Mouse (Mus musculus): ENCODE data around the gene Fam104a.
A peak's percentile ranks its signal among the peaks of the same experiment; 100 is the strongest.

The Fam104a gene

GRCm38 (mm10) chr11:113631302-113631701 lies 52.7 kb downstream of the Fam104a start:
- DNase-seq (ENCODE audit: low spot score) = no peak

DNA sequence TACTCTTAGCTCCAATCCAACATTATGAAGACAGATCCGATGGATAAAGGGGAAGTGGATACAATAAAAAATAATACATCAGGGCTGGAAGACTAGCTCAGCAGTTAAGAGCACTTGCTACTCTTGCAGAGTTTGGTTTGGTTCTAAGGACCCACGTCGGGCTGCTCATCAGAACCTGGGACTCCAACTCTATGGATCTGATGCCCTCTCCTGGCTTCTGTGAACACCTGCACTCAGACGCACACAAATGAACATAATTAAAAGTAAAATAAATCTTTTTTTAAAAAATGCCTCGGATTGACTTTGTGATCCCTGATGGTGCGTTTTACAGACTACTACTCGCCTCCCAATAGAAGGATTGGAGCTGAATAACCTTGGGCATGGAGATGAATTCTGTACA lies 53.3 kb downstream of the Fam104a start:
- DNase-seq (ENCODE audit: low spot score) = no peak

DNA sequence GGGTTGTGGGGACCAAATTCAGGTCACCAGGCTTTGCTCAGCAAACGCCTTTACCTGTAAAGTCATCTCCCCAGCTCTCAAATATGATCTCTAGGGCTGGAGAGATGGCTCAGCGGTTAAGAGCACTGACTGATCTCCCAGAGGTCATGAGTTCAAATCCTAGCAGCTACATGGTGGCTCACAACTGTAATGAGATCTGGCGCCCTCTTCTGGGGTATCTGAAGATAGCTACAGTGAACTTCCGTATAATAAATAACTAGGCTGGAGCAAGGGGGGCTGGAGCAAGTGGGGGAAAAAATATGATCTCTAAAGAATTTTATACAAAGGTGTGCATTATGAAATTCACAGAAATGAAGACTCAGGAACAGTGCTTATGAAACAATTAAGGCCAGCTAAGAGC lies 56.2 kb downstream of the Fam104a start:
- DNase-seq (ENCODE audit: low spot score) = peak; percentile 36

- DNase-seq (ENCODE audit: low spot score) = no peak
Observed at GRCm38 (mm10) chr11:113625437-113625836, 58.5 kb downstream of the Fam104a start.

GRCm38 (mm10) chr11:113622028-113622427 lies 61.9 kb downstream of the Fam104a start:
- DNase-seq (ENCODE audit: low spot score) = no peak

DNA sequence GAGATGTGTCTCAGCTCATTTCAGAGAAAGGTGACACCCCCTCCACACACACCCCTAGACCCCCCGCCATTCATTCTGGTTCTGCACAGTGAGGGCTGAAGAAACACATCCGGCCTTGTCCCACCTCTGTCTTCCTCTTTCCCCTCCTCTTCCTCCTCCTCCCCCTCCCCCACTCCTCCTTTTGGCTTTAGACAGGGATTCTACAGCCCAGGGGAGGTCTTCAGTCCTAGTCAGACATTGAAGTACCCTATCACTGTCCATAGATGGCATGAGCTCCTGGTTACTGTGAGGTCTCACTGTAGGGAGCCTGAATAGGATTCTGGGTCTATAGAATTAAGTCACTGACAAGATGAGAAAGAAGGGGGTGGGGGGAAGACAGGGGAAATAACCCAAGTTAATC lies 63.0 kb downstream of the Fam104a start:
- no peak for DNase-seq (ENCODE audit: low spot score)

DNA sequence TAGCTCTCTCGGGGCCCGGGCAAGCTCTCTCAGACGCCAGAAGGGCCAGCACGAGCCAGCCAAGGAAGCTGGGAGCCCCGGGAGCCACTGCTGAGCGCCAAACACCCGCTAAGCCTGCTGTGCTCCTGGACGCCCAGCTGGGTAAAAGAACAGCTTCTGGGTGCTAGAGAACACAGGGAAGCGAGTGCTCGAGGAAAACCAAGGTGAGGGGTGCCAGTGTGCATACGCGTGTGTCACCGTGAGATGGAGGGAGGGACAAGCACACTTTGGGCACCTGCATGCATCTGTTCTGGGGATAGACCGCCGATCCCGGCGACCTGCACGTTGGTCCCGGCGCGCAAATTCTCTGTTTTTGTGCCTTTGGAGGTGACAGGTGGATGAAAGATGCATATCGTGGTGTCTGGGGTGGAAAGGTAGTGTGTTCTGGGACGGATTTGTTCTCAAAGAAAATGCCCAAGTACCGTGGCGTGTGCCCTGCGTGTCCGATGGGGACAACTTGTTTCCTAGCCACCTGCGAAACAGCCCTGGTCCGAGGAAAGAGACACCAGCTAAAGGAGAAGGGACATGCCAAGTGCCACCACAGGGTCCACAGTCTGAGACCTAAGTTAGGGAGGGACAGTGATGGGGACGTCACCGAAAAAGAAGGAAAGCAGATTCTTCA lies 64.4 kb downstream of the Fam104a start:
- DNase-seq (ENCODE audit: low spot score) = no peak

DNA sequence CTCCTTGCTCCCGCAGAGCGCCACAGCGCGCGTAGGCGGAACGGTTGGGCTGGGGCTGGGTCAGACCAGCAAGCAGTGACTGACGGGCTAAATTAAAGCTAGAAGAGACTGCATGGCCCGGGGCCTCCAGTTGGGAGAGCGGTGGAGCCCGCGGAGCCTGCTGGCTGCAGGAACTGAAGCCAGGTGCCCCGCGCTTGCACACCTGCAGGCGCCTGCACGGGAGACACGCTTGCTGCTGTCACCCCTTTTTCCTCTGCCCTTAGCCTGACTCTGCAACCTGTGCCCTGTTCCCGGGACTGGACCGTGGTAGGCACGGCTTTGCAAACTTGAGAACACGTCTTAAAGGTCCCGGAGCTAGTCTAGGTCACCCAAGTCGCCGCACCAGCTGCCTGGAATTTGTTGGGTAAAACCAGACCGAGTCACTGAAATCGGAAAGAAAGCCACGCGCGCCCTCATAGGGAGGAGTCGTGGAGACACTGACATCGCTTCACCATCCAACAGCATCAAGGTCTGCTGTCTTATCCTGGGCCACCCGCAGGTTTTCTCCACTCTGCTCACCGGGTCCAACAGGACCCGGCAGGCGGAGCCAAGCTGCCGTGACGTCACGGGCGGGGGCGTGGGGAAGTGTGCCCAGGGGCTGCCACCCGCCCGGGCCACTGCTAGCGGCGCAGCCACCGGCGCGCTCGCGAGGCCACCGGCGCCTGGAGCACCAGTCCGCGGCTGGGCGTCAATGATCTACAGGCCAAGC lies 65.1 kb downstream of the Fam104a start, which contains the start of gene Sstr2:
Sstr2 (plus strand) TSS at position 671 of the 748 bp plus-strand sequence.
- DNase-seq (ENCODE audit: low spot score) = no peak

DNA sequence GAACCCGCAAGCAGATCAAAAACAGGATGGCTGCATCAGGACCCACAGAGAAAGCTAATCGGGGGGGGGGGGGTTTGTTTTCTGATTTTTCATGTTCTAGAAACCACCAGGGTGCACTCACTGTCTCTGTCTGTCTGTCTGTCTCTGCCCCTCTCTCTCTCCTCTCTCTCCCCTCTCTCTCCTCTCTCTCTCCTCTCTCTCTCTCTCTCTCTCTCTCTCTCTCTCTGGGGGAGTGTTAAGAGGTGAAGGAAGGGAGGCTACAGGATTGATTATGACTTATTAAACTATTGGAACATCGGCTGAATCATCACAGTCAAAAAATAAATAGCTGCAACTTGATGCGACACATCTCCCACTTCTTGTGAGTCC lies 65.7 kb downstream of the Fam104a start:
- DNase-seq (ENCODE audit: low spot score) = no peak

DNA sequence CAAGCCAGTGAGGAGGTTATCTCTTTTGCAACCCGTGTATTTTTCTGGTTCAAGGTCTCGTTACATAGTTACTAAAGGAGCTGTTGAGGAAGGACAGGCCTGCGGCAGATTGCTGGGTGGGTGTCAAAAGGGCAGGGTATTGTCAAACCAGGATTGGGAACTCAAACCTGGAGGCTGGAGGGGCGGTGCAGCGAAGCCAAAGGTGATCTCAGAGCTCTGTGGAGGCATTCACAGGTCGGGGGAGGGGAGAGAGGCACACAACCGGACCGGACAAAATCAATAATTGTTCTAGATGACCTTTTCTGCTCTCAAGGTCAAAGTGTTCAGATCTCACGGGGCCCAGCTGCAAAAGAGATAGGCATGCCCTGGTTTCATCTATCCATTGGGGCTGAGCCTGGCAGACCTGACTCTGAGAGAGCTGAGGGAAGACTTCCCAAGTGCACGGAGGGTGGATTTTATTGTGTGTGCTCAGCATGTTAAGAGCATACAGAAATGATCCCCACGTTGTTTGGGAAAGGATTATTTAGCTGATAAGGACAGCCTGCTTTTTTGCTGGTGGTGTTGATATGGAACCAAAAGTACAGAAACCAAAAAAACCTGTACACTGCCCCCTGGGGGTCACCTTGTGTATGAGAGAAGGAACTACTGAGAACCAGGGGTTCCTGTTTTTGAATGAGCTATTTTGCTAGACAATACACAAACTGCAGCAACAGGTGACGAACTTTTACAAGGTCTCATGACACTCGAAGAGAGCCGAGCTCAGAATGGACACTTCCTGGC lies 66.6 kb downstream of the Fam104a start:
- DNase-seq (ENCODE audit: low spot score) = peak; percentile 75

DNA sequence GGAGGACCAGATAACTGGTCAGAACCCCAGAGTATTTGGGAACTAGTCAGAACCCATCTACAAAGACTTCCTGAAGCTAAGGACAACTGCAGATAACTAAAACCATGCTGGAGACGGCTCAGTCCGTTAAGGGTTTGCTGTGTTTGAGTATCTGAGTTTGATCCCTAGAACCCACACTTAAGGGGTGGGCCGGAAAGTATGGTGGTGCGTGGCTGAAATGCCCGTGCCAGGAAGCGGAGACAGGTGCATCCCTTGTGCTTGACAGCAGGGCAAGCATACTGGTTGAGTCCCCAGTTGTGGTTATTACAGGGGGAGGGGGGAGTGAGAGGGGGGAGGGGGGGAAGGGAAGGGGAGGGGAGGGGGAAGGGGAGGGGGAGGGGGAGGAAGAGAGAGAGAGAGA lies 69.5 kb downstream of the Fam104a start:
- no peak for DNase-seq (ENCODE audit: low spot score)

DNA sequence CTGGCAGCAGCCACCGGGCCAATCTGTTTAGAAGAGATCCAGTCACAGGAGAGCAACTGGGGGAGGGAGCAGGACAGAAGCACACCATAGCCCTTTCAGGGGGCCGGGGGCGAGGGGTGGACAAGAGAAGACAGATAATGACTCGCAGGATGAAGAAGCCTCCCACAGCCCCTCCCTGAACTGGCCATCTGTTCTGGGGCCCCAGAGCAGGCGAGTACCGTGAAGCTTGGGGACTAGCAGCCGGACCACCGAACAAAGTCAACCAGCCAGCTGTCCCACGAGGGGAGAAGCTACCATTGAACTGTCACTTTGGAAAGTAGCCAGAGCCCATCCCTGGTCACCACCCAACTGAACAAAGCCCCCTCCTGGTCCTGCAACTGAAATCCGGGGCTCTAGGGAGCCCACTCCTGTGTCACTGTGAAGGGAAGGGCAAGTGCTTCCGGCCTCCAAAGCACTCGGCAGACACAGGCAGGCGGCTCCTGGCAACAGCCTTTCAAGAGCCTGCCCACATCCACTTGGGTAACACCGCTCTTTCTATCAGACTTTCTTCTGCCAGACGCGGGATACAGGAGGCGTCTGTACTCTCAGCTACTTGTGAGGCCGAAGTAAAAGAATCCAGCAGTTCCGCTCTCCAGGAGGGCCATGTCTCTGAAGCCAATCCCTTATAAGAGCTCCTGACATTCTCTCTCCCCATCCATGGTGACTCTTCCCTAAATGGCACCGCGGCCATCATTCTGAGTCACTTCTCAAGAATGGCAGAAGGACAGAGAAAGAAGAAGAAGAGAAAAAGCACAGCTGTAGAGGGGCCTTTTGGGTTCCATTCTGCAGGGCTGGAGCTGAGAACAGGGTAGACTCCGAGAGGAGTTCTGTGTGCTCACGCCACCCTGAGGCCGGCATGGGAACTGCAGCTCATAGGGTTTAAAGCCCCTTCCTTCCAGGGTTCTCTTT lies 72.0 kb downstream of the Fam104a start:
- DNase-seq (ENCODE audit: low spot score) = no peak

All from adipocyte (in vitro differentiated cells).